Mouse (Mus musculus) neural tube, postnatal 0 days (tissue): Measurements from ENCODE around the gene Tubgcp2. TPM values are rescaled to one million over a fixed set of nuclear protein-coding genes. Genes with fewer than 3 reads are reported as not detected.

Experiments used
- microRNA counts: library from miRNA; unstranded; fragments of <30 nt; microRNA quantifications from one replicate; lab custom pipeline; 2015
- microRNA-seq: library from miRNA; unstranded; fragments of <30 nt; microRNA quantifications from one replicate; pipeline ENCODE4, GENCODE M21; 2016
- polyA plus RNA-seq: library from polyadenylated mRNA; unstranded; fragments of >200 nt; fragmentation: Nextera tagmentation; extraction: Ambion mirVana; gene quantifications from 2 replicates; pipeline ENCODE4 v1.2.1, GENCODE M21; 2015

The Tubgcp2 gene
- 44.1 and 46.2 TPM in 2 replicates for polyA plus RNA-seq

DNA sequence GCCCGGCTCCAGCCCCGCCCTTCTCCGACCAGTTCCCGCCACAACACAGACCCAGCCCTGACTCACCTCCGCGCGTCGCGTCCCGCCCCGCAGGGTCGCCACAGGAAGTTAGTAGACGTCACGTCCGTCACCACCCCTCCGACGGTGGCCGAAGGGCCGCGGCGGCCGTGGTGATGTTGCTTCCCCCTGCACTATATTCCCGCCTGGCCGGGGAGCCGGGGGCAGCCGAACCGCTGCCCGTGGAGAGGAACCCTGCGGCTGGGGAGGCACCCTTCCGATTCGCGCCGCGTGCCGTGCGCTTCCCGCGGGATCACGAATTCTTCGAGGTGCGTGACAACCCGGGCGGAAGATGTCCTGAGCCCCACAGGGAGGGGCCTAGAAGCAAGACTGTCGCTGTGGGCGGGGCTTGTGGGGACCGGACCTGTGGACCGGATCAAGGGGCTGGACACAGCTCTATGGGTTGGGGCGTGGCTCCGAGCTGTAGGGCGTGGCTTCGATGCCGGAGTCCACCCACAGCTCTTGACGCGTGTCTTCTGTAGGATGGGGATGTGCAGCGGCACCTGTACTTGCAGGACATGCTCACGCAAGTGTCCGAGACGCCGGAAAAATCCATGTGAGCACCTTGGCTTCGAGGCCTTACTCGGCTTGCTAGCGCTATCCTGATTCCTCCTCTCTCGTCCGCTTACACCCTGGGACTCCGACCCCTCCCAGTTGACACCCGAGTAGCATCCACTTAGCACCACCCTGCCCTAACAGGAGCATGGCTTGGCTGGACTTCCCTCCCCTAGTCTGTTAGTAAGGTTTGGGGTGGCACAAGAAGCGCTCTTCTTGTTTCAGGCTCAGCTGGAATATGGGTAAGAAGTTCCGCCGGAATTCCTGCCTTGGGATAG, at the start of gene Tubgcp2, which contains the start of gene Zfp511:
Gene Tubgcp2 (minus strand): TSS at position 389 of the 890 bp plus-strand sequence.
Gene Zfp511 (plus strand): TSS at position 111 of the 890 bp plus-strand sequence.

DNA sequence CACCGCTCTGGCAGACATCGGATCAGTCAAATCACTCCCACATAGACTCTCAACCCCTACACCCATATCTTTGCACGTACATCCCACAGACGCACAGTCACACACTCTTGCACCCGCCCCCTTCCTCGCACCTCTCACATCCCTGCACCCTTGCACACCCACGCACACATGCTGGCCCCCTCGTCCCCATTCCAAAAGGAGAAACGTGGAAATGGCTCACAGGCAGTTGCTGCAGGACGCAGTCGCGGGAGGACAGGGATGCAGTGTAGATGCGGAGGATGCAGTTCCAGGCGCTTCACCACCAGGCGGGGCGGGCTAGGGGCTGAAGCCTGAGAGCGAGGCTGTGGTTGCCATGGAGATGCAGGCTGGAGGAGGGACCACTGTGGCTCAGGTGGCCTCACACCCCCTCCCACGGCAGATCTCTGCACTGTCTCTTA, 45.8 kb upstream of the Tubgcp2 start, which contains the start of gene Caly:
Gene Caly (minus strand): TSS at position 307 of the 437 bp plus-strand sequence.

DNA sequence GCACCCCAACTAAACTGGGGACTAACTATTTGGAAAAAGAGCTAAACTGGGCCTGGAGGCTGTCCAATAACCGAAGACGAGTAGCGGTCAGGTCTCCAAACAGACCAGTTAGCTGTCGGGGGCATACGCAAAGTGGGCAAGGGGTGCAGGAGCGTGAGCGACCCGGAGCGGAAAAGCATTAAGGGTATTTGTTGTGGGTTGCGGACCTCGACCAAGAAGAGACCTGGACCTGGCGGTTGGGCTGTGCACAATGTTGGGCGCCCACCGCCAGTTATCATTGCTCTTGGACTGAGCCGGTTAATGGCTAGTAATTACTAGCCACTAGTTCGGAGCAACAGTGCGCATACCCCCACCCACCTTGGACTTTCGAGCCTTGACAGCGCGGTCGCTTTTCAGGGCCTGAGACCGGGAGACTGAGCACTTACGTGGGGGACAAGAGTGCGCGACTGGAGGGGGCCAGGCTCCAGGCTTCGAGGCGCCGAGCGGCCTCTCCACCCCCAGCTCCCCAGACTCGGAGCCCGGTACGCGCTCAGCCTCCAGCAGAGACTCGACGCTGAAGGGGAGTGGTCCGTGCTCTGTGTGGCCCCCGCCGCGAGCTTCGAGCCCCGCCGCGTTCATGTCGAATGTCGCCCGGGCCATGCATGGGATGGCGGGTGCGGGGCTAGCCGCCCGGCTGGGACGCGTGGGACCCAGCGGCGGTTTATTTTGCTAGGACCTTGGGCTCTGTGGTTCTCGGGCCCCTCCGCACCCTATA, 12.1 kb upstream of the Tubgcp2 start, which contains the start of gene Msx3:
Gene Msx3 (minus strand): TSS at position 729 of the 754 bp plus-strand sequence.

DNA sequence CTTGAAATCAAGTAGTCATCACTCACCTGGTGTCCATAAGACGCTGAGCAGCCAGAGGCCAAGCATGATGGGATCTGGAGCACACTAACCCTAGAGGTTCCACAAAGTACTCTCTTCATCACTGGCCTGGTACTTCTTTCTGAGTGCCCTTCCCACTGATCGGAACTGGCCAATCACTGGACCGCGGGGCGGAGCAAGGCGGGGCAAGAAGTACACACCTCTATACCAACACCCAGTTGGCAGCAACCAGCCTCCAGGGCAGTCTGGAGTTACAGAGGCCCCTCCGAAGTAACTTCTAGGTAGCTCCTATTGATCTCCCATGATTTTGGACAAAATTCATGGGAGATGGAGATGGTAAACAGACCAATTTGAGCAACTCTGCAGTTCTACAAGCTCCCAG, 44.1 kb downstream of the Tubgcp2 start, which contains the start of gene Adam8:
Gene Adam8 (minus strand): TSS at position 157 of the 400 bp plus-strand sequence.

DNA sequence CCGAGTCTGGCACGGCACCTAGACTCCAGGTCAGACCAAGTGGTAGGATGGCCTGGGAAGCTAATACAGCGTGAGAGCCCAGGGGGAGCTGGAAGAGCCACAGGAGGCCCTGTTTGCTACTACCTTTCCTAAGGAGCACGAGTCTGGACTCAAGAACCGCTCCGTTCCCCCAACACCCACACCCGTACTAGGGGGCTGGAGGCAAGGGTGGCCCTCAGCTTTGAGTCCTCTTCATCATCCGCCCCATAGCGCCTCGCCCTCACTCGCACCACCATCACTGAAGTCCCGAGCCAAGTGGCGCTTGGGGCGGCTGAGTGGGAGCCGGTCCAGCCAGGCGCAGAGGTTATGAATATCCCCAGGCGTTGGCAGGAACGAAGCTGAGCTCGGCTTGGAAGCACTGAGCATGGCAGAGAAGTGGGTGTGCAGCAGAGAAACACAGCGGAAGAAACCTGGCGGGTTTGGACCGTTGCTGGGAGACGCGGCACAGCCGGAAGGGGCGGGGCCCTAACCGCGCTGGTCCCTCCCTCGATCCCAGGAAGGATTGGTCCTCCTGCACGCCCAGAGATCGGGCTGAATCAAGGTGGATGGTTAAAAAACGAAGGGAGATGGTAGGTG, 58.1 kb downstream of the Tubgcp2 start, which contains the start of gene 6430531B16Rik:
Gene 6430531B16Rik (minus strand): TSS at position 478 of the 615 bp plus-strand sequence.

MicroRNAs encoded within 50 kb of the gene (microRNA counts, 519-probe panel; counts per million panel counts)
- microRNA mmu-miR-202-3p (lab: Ali Mortazavi, UCI), result 40.5 counts per million
- microRNA mmu-miR-202-5p (lab: Ali Mortazavi, UCI), result 40.5 counts per million

Small RNAs within 50 kb of the gene (microRNA-seq; reads per million reads assigned to microRNA genes)
- gene Mir202 (1.5 reads per million), gene Mir7062 (not detected), gene mmu-mir-7686 (not detected)

Other genes with a start within 250 kb of the Tubgcp2 start
- 62.5 and 63.1 TPM in 2 replicates for gene Adgra1, start 202.5 kb downstream of the Tubgcp2 start, polyA plus RNA-seq
- 12.1 and 14.6 TPM in 2 replicates for gene Kndc1, start 142.0 kb downstream of the Tubgcp2 start, polyA plus RNA-seq
- gene Utf1, start 92.9 kb downstream of the Tubgcp2 start, polyA plus RNA-seq, result not detected in 2 replicates
- 1.1 and 1.5 TPM in 2 replicates for gene 6430531B16Rik, start 57.9 kb downstream of the Tubgcp2 start, polyA plus RNA-seq
- gene Adam8, start 44.1 kb downstream of the Tubgcp2 start, polyA plus RNA-seq, result 0.85 and 0.88 TPM in 2 replicates
- gene Zfp511, start 278 bp downstream of the Tubgcp2 start, polyA plus RNA-seq, result 52.0 and 54.8 TPM in 2 replicates
- gene Msx3, start 12.4 kb upstream of the Tubgcp2 start, polyA plus RNA-seq, result 0.79 and 0.99 TPM in 2 replicates
- 625 and 662 TPM in 2 replicates for gene Caly, start 45.9 kb upstream of the Tubgcp2 start, polyA plus RNA-seq
- gene Prap1, start 56.7 kb upstream of the Tubgcp2 start, polyA plus RNA-seq, result not detected in 2 replicates
- gene Fuom, start 65.8 kb upstream of the Tubgcp2 start, polyA plus RNA-seq, result 64.5 and 69.4 TPM in 2 replicates
- 8.7 and 11.0 TPM in 2 replicates for gene Paox, start 79.1 kb upstream of the Tubgcp2 start, polyA plus RNA-seq
- gene Echs1, start 79.8 kb upstream of the Tubgcp2 start, polyA plus RNA-seq, result 127 and 133 TPM in 2 replicates
- gene Mtg1, start 100.9 kb upstream of the Tubgcp2 start, polyA plus RNA-seq, result 30.5 and 34.5 TPM in 2 replicates
- gene Sprn, start 118.2 kb upstream of the Tubgcp2 start, polyA plus RNA-seq, result 31.2 and 31.7 TPM in 2 replicates
- gene Olfr522, start 128.1 kb upstream of the Tubgcp2 start, polyA plus RNA-seq, result not detected in 2 replicates
- not detected in 2 replicates for gene Olfr523, start 136.5 kb upstream of the Tubgcp2 start, polyA plus RNA-seq
- gene Olfr524, start 169.3 kb upstream of the Tubgcp2 start, polyA plus RNA-seq, result not detected in 2 replicates
- gene Cd163l1, start 181.6 kb upstream of the Tubgcp2 start, polyA plus RNA-seq, result not detected in 2 replicates
- not detected in 2 replicates for gene 5830411N06Rik, start 210.6 kb upstream of the Tubgcp2 start, polyA plus RNA-seq